Mouse (Mus musculus): ENCODE measurements around the gene Heatr5a.

DNA sequence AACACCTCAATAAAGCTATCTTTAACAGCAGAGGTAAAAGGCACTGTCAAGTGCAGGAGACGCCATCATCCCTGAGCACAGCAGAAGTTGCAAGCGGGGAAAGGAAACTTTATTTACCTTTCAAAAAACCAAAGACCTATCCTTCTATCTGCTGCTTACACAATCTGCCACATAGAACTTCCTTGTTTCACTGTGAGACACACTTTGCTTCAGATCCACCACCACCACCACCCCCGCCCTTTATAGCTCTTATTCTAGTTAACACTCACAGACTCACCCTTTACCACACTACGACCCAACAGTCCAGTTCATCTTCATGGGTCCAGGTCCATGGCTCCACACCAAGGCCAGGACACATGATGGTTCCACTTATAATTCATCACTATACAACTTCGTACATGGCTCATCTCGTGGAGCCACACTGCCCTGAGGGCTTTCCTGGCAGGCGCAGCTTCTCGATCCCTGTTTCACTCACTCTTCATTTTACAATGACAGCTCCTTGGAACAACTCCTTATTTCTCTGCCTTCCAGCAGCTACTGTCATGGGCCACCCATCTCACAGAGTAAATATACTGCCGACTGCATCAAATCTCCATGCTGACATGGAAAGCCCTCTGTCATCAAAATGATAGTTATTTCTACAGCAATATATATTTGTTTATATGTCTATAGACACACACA lies 3.1 kb downstream of the Heatr5a start:
- TF ChIP-seq GATA1 (IDR thresholded peaks at IDR 0.05; ENCODE audit: borderline replicate concordance, low read length) (no peak), FLI1 (IDR thresholded peaks at IDR 0.05; ENCODE audit: low read length) (no peak)

All from megakaryocyte, embryonic 14.5 days (primary cell).